Mouse (Mus musculus): ENCODE results near the gene Shroom3. TPM values are rescaled to one million over a fixed set of nuclear protein-coding genes. Genes with fewer than 3 reads are reported as not detected.
A peak's percentile ranks its signal among the peaks of the same experiment; 100 is the strongest.

Gene Shroom3
- 19.7 and 22.2 TPM in 2 replicates for polyA plus RNA-seq (2016; fragmentation: Nextera tagmentation; extraction: Ambion mirVana)

DNA sequence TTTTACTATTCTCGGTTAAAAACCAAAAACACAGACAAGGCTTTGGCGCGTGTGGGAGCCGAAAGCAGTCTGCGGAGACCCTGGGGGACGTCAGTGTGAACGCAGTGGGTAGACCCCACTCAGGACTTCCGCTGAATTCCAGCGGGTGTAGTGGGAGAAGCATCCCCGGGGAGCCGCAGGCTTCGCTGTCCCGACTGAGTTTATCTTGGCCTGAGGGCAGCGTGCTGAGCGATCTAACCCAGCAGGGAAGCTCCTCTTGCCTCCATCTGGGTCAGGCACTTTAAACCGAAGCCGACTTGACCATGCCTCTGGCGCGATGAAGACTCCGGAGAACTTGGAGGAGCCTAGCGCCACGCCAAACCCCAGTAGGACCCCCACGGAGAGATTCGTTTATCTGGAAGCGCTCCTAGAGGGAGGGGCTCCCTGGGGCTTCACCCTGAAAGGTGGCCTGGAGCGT, at the start of gene Shroom3:
Gene Shroom3, plus strand, starts transcription at position 85 of the 457 bp plus-strand sequence.
- H3K9ac ChIP-seq: peak within 1 kb of the TSS; percentile 77
- H3K4me3 ChIP-seq: peak within 1 kb of the TSS; percentile 72
- no peak for ATAC-seq (ENCODE audit: insufficient number of reproducible peaks, low FRiP score)
- H3K4me1 ChIP-seq (replicated peaks): peaks cover 3% of the 10 kb centered on the region; the same call in 1 of the 2 replicates
- no peaks in the 10 kb centered on the region for H3K36me3 ChIP-seq
- under 1% methylated on average over 26 of the region's 26 CpGs for WGBS
- H3K27ac ChIP-seq (ENCODE audit: poor library complexity, severe bottlenecking): peak within 1 kb of the TSS; percentile 81
- no peaks in the 10 kb centered on the region for H3K9me3 ChIP-seq (replicated peaks)
- H3K27me3 ChIP-seq (replicated peaks): 0 out of 2 replicates have a peak, but pooled peaks cover 5% of the 10 kb centered on the region
- H3K4me2 ChIP-seq: peak within 1 kb of the TSS; percentile 99

DNA sequence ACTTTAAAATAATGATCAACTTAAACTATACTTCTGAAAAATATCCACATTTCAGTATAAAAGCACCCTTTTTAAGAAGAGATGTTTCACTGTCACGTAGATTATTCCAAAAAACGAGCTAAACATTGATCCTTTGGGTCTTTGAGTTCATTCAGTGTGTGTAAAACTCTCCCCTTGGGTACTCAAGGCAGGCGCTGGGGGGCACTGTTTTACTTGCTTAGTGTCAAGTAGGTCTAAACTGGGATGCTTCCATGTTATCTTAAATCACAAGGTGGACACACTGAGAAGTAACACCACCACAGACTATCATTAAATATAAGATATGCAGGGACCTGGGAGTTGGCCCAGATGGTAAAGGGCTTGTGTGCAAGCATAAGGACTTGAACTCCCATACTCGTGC, 49.7 kb upstream of the Shroom3 start:
- 51% methylated on average over 4 of the region's 4 CpGs for WGBS
- H3K4me3 ChIP-seq: no peak overlapping the region
- H3K4me2 ChIP-seq: no peak overlapping the region
- H3K9me3 ChIP-seq (replicated peaks): no peaks in the 10 kb centered on the region
- no peaks in the 10 kb centered on the region for H3K27me3 ChIP-seq (replicated peaks)
- ATAC-seq (ENCODE audit: insufficient number of reproducible peaks, low FRiP score): no peak
- H3K9ac ChIP-seq: no peak overlapping the region
- peaks cover 6% of the 10 kb centered on the region for H3K4me1 ChIP-seq (replicated peaks)
- no peaks in the 10 kb centered on the region for H3K36me3 ChIP-seq
- H3K27ac ChIP-seq (ENCODE audit: poor library complexity, severe bottlenecking): no peak overlapping the region

DNA sequence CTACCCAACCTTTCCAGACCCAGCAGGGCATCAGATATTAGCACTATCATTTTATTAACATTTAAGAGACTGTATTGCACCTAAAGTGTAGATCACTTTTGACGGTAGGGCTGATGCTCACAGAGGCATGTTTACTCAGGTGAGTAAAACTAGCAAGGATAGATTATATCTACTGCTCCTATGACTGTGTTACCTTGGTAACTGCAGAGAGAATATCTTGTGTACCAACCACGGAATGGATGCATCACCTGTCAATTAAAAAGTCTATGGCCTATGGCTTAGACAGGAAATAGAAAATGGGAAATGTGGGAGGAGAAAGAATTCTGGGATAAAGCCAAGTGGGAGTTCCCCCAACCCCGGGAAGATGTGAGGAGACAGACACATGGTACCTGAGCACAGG, 48.3 kb upstream of the Shroom3 start:
- Histone ChIP-seq H3K9ac (no peak overlapping the region), H3K27me3 (replicated peaks) (no peaks in the 10 kb centered on the region), H3K9me3 (replicated peaks) (no peaks in the 10 kb centered on the region), H3K27ac (ENCODE audit: poor library complexity, severe bottlenecking) (no peak overlapping the region), H3K4me1 (replicated peaks) (no peaks in the 10 kb centered on the region), H3K4me2 (no peak overlapping the region), H3K4me3 (no peak overlapping the region), H3K36me3 (no peaks in the 10 kb centered on the region)
- ATAC-seq (ENCODE audit: insufficient number of reproducible peaks, low FRiP score): no peak
- WGBS: 77% methylated on average over 3 of the region's 3 CpGs

DNA sequence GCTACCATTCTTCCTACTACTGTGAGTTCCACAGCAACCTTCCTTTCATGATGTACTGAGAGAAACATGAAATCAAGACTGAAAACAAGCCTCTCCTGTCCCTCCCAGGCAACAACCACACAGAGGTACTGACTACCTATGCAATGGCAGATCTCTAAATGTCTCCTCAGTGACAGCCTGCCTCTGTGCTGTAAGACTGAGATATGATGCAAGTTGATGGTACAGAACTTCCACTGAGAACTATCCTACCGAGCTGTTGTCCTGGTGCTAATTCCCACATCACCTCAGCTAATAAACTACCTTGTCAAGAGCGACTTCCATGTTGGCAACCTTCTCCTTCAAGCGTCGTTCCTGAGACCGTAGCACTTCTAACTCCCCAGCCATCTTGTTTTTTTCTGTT, 47.3 kb upstream of the Shroom3 start:
- 78% methylated on average over 5 of the region's 5 CpGs for WGBS
- no peak overlapping the region for H3K4me3 ChIP-seq
- no peaks in the 10 kb centered on the region for H3K27me3 ChIP-seq (replicated peaks)
- ATAC-seq (ENCODE audit: insufficient number of reproducible peaks, low FRiP score): no peak
- H3K36me3 ChIP-seq: no peaks in the 10 kb centered on the region
- H3K27ac ChIP-seq (ENCODE audit: poor library complexity, severe bottlenecking): no peak overlapping the region
- H3K9me3 ChIP-seq (replicated peaks): no peaks in the 10 kb centered on the region
- no peak overlapping the region for H3K9ac ChIP-seq
- H3K4me1 ChIP-seq (replicated peaks): no peaks in the 10 kb centered on the region
- no peak overlapping the region for H3K4me2 ChIP-seq

DNA sequence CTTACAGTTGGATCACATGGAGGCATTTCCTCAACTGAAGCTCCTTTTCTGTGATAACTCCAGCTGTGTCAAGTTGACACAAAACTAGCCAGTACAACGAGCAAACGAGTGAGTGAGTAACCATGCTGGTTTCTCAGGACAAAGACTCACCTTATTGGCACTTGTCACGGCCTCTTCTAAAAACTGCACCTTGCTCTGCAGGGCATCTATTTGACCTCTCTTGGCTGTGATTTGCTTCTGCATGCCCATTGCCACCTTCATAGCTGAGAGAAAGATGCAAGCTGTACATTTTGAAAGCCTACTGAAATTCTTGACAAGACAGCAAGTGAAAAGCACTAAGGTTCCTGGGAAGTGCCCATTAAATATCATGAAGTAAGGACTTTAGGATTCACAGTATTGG, 42.4 kb upstream of the Shroom3 start:
- Histone ChIP-seq H3K9ac (no peak overlapping the region), H3K4me2 (no peak overlapping the region), H3K27me3 (replicated peaks) (no peaks in the 10 kb centered on the region), H3K4me1 (replicated peaks) (0 out of 2 replicates have a peak, but pooled peaks cover 3% of the 10 kb centered on the region), H3K9me3 (replicated peaks) (no peaks in the 10 kb centered on the region), H3K36me3 (no peaks in the 10 kb centered on the region), H3K27ac (ENCODE audit: poor library complexity, severe bottlenecking) (no peak overlapping the region), H3K4me3 (no peak overlapping the region)
- 80% methylated on average over 3 of the region's 3 CpGs for WGBS
- ATAC-seq (ENCODE audit: insufficient number of reproducible peaks, low FRiP score): no peak

DNA sequence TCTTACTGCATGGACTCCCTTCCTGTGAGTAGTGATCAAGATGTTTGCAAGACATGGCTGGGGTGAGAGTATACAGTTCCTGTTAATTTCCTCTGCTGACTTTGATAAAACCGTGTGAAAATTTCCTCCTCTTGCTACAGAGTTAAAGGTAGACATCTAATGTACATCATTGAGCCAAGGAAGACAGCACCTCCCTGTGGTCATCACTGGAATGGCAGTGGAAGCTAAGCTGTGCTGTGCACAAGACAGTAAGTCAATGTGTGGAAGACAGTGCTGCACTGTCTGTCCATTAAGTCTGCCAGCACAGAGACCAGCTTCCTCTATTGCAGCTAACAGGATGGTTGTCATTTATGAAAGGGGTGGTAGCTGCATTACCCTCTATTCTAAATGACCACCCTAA, 27.0 kb upstream of the Shroom3 start:
- H3K4me2 ChIP-seq: no peak overlapping the region
- no peaks in the 10 kb centered on the region for H3K4me1 ChIP-seq (replicated peaks)
- no peak for ATAC-seq (ENCODE audit: insufficient number of reproducible peaks, low FRiP score)
- no peaks in the 10 kb centered on the region for H3K36me3 ChIP-seq
- 9% methylated on average over 1 of the region's 1 CpGs for WGBS
- no peaks in the 10 kb centered on the region for H3K9me3 ChIP-seq (replicated peaks)
- no peaks in the 10 kb centered on the region for H3K27me3 ChIP-seq (replicated peaks)
- H3K4me3 ChIP-seq: no peak overlapping the region
- no peak overlapping the region for H3K9ac ChIP-seq
- H3K27ac ChIP-seq (ENCODE audit: poor library complexity, severe bottlenecking): no peak overlapping the region

DNA sequence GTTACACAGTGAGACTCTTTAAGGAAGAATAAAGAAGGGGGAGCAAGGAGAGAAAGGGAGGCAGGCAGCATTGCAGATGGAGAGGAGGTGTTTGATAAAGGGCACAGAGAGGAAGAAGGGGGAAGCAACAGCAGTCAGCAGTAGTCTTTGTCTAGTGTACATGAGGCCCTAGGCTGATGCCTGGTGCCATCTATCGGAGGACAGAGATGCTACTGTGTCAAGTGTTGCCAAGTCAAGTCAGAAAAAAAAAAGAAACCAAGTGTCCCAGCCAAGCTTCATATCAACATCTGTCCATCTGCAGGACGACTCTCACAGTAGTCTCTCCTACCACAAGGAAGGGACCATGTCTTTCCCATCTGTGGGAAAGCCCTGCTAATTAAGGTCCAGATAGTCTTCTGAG, 18.9 kb upstream of the Shroom3 start:
- no peak for ATAC-seq (ENCODE audit: insufficient number of reproducible peaks, low FRiP score)
- Histone ChIP-seq H3K4me1 (replicated peaks) (no peaks in the 10 kb centered on the region), H3K9me3 (replicated peaks) (peaks cover 4% of the 10 kb centered on the region), H3K36me3 (peaks cover 3% of the 10 kb centered on the region; the same call in 1 of the 2 replicates), H3K9ac (no peak overlapping the region), H3K27me3 (replicated peaks) (no peaks in the 10 kb centered on the region), H3K4me2 (no peak overlapping the region), H3K27ac (ENCODE audit: poor library complexity, severe bottlenecking) (no peak overlapping the region), H3K4me3 (no peak overlapping the region)
- 49% methylated on average over 2 of the region's 2 CpGs for WGBS

DNA sequence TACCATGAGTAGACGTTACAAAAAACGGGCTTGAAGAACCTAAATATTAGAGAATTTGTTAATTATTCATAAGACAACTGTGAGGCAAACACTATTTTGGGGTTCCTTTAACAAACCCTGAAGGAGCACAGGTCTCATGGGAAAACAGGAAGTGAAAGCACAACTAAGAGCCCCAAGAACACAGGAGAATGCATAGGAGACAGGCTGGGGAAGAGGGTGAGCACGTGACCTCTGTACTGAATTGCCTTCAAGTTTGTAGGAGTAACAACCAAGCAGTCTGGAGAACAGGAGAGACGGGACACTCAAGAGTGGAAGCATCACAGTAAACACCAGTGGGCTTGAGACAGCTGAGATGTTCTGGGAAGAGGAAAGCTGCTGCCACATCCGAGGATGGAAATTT, 16.4 kb upstream of the Shroom3 start:
- H3K36me3 ChIP-seq: peaks cover 3% of the 10 kb centered on the region; the same call in 1 of the 2 replicates
- peaks cover 4% of the 10 kb centered on the region for H3K9me3 ChIP-seq (replicated peaks)
- no peaks in the 10 kb centered on the region for H3K4me1 ChIP-seq (replicated peaks)
- no peaks in the 10 kb centered on the region for H3K27me3 ChIP-seq (replicated peaks)
- no peak overlapping the region for H3K4me3 ChIP-seq
- no peak overlapping the region for H3K4me2 ChIP-seq
- no peak for ATAC-seq (ENCODE audit: insufficient number of reproducible peaks, low FRiP score)
- WGBS: 74% methylated on average over 5 of the region's 5 CpGs
- no peak overlapping the region for H3K9ac ChIP-seq
- no peak overlapping the region for H3K27ac ChIP-seq (ENCODE audit: poor library complexity, severe bottlenecking)

DNA sequence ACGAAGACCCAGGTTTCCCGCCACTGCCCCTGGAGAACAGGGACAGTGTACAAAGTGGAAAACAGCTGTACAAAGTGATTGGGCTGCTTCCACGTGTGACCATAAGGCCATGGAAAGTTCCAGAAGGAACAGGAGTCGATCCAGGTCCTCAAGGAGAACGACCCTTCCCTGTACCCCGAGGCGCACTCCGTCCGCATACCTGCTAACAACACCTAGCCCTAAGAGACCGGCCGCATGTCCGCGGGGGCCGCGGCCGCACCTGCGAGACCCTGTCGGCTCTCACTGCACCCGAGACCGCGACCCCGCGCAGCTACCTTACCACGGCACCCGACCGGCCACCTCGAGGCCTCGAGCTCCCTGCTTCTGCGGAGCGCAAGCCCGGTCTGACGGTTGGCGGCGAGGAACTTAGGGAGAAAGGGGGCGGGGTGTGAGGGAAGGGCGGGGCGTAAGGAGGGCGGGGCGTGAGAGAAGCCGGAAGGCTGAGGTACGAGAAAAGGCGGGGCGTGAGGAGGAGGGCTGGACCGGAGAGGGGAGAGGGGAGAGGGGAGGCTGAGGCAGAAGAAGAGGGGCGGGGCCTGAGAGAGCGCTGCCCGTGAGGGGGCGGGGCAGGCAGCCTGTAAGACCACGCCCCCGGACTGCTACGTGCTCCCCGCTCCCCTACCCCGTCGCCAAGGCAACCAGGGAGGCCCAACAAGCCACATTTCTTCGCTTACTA, 8.2 kb upstream of the Shroom3 start, which contains the start of gene Ccdc158:
Gene Ccdc158, minus strand, starts transcription at position 413 of the 715 bp plus-strand sequence.
- Histone ChIP-seq H3K4me3 (peak within 1 kb of the TSS; percentile 48), H3K36me3 (no peaks in the 10 kb centered on the region), H3K9ac (peak within 1 kb of the TSS; percentile 63), H3K4me2 (peak within 1 kb of the TSS; percentile 84), H3K4me1 (replicated peaks) (peaks cover 10% of the 10 kb centered on the region), H3K27me3 (replicated peaks) (no peaks in the 10 kb centered on the region), H3K27ac (ENCODE audit: poor library complexity, severe bottlenecking) (no peak within 1 kb of the TSS), H3K9me3 (replicated peaks) (no peaks in the 10 kb centered on the region)
- WGBS: 12% methylated on average over 51 of the region's 55 CpGs
- peak; percentile 83 for ATAC-seq (ENCODE audit: insufficient number of reproducible peaks, low FRiP score)

DNA sequence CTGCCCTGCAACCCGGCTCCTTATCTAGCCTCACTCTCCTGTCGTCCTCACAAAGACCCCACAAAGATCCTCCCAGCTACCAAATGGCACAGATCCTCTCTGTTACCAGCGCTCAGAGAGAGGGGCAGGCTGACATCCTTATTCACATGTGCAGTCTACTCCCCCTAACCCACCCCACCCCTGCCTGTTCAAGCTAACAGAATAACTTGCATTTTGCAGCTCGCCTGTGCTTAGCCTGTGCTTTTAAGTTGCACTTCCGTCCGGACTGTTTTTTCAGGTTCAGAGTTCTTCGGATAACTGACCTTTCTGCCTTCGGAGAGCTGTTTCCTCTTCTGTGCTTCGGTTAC, 7.7 kb upstream of the Shroom3 start:
- peak overlapping the region; percentile 63 for H3K9ac ChIP-seq
- ATAC-seq (ENCODE audit: insufficient number of reproducible peaks, low FRiP score): no peak; the same call in 1 of the 2 replicates
- peak overlapping the region; percentile 84 for H3K4me2 ChIP-seq
- WGBS: 1% methylated on average over 9 of the region's 9 CpGs
- no peaks in the 10 kb centered on the region for H3K27me3 ChIP-seq (replicated peaks)
- no peak overlapping the region for H3K27ac ChIP-seq (ENCODE audit: poor library complexity, severe bottlenecking)
- H3K4me1 ChIP-seq (replicated peaks): peaks cover 10% of the 10 kb centered on the region
- peak overlapping the region; percentile 48 for H3K4me3 ChIP-seq
- no peaks in the 10 kb centered on the region for H3K36me3 ChIP-seq
- no peaks in the 10 kb centered on the region for H3K9me3 ChIP-seq (replicated peaks)

DNA sequence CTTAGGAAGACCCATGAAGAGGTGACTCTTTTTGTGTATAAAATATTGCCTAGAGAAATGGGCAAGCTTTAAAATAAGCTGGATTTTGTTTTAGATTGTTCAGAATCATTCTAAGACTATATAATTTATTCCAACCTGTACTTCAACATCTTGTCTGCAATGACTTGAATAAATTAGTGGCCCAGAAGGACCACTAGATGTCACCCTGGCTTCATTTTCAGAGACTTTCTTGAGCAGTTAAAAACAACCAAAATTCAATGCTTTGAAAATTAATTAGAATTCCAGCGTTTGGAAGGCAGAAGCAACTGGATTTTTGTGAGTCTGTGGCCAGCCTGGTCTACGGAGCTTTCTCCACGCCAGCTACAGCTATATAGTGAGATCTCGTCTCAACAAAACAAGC, 3.8 kb upstream of the Shroom3 start:
- Histone ChIP-seq H3K36me3 (no peaks in the 10 kb centered on the region), H3K9ac (no peak overlapping the region), H3K4me1 (replicated peaks) (peaks cover 13% of the 10 kb centered on the region), H3K9me3 (replicated peaks) (no peaks in the 10 kb centered on the region), H3K27ac (ENCODE audit: poor library complexity, severe bottlenecking) (no peak overlapping the region), H3K27me3 (replicated peaks) (0 out of 2 replicates have a peak, but pooled peaks cover 5% of the 10 kb centered on the region), H3K4me3 (no peak overlapping the region), H3K4me2 (no peak overlapping the region)
- ATAC-seq (ENCODE audit: insufficient number of reproducible peaks, low FRiP score): no peak
- WGBS: 28% methylated on average over 4 of the region's 4 CpGs
